Mouse (Mus musculus) brain, embryonic 14.5 days (tissue): ENCODE data around the gene Fkbp15. TPM values are rescaled to one million over a fixed set of nuclear protein-coding genes. Genes with fewer than 3 reads are reported as not detected.

Experiments used
- DNase-seq: peaks from one replicate; pipeline ENCODE4 v3.0.0-alpha.2; 2011; ENCODE audit warnings: low read depth
- CTCF ChIP-seq: fragments of 200-500 bp; IDR thresholded peaks from 2 replicates; pipeline ENCODE4 v1.5.1; 2012; ENCODE audit warnings: inconsistent platforms, mild to moderate bottlenecking, moderate library complexity, borderline replicate concordance; ENCODE audit not compliant: insufficient read depth, insufficient read length; ENCODE audit errors: extremely low read depth
- POLR2A ChIP-seq: fragments of 200-500 bp; IDR thresholded peaks from 2 replicates; pipeline ENCODE4 v1.6.1; 2012; ENCODE audit warnings: mild to moderate bottlenecking, inconsistent platforms, borderline replicate concordance; ENCODE audit not compliant: poor library complexity, insufficient read depth, insufficient read length, severe bottlenecking; ENCODE audit errors: extremely low read depth
- polyA plus RNA-seq: library from polyadenylated mRNA; depleted of rRNA; stranded (reverse); fragments of >200 nt; gene quantifications from 2 replicates; pipeline ENCODE4 v1.2.3, GENCODE M21; 2012

Fkbp15 gene
- polyA plus RNA-seq, 1 experiment: 22.4 TPM

GRCm38 (mm10) chr4:62367586-62367985, 7.2 kb upstream of the Fkbp15 start:
- TF ChIP-seq POLR2A (no peak), CTCF (no peak)
- no peak for DNase-seq

GRCm38 (mm10) chr4:62366291-62366690, 5.9 kb upstream of the Fkbp15 start:
- TF ChIP-seq POLR2A: no peak
- TF ChIP-seq CTCF: no peak
- no peak for DNase-seq

- DNase-seq: no peak
- no peak for TF ChIP-seq POLR2A
- TF ChIP-seq CTCF: no peak
These were observed 4.0 kb upstream of the Fkbp15 start for GRCm38 (mm10) chr4:62364299-62364698.

- no peak for DNase-seq
- TF ChIP-seq POLR2A: no peak
- no peak for TF ChIP-seq CTCF
These were observed 2.1 kb upstream of the Fkbp15 start for GRCm38 (mm10) chr4:62362437-62362836.

- no peak for TF ChIP-seq POLR2A
- TF ChIP-seq CTCF: no peak
- DNase-seq: no peak
These were observed 1.6 kb upstream of the Fkbp15 start for GRCm38 (mm10) chr4:62361997-62362396.

- TF ChIP-seq POLR2A: no peak
- no peak for TF ChIP-seq CTCF
- DNase-seq: no peak
These were observed 1.2 kb upstream of the Fkbp15 start for GRCm38 (mm10) chr4:62361571-62361970.

- DNase-seq: no peak
- TF ChIP-seq POLR2A (no peak), CTCF (no peak)
These were observed 582 bp upstream of the Fkbp15 start for GRCm38 (mm10) chr4:62360805-62361455.

GRCm38 (mm10) chr4:62359256-62359775, 1.0 kb downstream of the Fkbp15 start:
- TF ChIP-seq CTCF: no peak
- no peak for TF ChIP-seq POLR2A
- DNase-seq: peak; percentile 6

GRCm38 (mm10) chr4:62357631-62358148, 2.7 kb downstream of the Fkbp15 start:
- no peak for DNase-seq
- no peak for TF ChIP-seq CTCF
- no peak for TF ChIP-seq POLR2A

GRCm38 (mm10) chr4:62349371-62349770, 11.0 kb downstream of the Fkbp15 start:
- DNase-seq: no peak

GRCm38 (mm10) chr4:62348329-62348705, 12.0 kb downstream of the Fkbp15 start:
- TF ChIP-seq CTCF: no peak
- no peak for TF ChIP-seq POLR2A

More at GRCm38 (mm10) chr4:62349371-62349770, 11.0 kb downstream of the Fkbp15 start:
- TF ChIP-seq POLR2A (no peak), CTCF (no peak)

GRCm38 (mm10) chr4:62347605-62348328, 12.6 kb downstream of the Fkbp15 start:
- TF ChIP-seq CTCF (no peak), POLR2A (no peak)
- peak; percentile 11 for DNase-seq

More at GRCm38 (mm10) chr4:62348329-62348705, 12.0 kb downstream of the Fkbp15 start:
- DNase-seq: no peak

- TF ChIP-seq CTCF (no peak), POLR2A (no peak)
- DNase-seq: no peak
These were observed 14.5 kb downstream of the Fkbp15 start for GRCm38 (mm10) chr4:62345827-62346226.
